Mouse (Mus musculus): ENCODE data around the gene Akt1.

GRCm38 (mm10) chr12:112660576-112661326, 13.9 kb downstream of the Akt1 start:
- TF ChIP-seq POLR2A (IDR thresholded peaks at IDR 0.05; ENCODE audit: insufficient read depth, low read depth, low read length) (no peak), CTCF (IDR thresholded peaks at IDR 0.05) (no peak)
